Mouse (Mus musculus) CH12.LX (cell line): ENCODE measurements around the gene Cnpy3.

Source experiments
- CTCF ChIP-seq, 2 experiments: IDR thresholded peaks in 1 of 2; conservative IDR thresholded peaks in 1 of 2; 2 replicates each; pipeline ENCODE4 v1.5.1; 2011 to 2012; ENCODE audit warnings: low read depth in 2 of 2, low read length in 2 of 2, improper control_type of control experiment in 1 of 2, inconsistent platforms in 1 of 2, mild to moderate bottlenecking in 1 of 2, moderate library complexity in 1 of 2
- GABPA ChIP-seq: IDR thresholded peaks from 2 replicates; pipeline ENCODE4 v1.6.1; 2012; ENCODE audit warnings: low read depth, low read length, improper control_type of control experiment, inconsistent platforms; ENCODE audit not compliant: insufficient replicate concordance
- MEF2A ChIP-seq: IDR thresholded peaks from 2 replicates; pipeline ENCODE4 v1.6.1; 2014; ENCODE audit warnings: low read depth, mild to moderate bottlenecking, inconsistent platforms, low read length, improper control_type of control experiment, borderline replicate concordance
- MYC ChIP-seq: IDR thresholded peaks from 2 replicates; pipeline ENCODE4 v1.6.1; 2011; ENCODE audit warnings: low read depth, mild to moderate bottlenecking, improper control_type of control experiment, low read length
- POLR2A ChIP-seq: IDR thresholded peaks from 2 replicates; pipeline ENCODE4 v1.6.1; 2011; ENCODE audit warnings: low read depth, mild to moderate bottlenecking, improper control_type of control experiment, low read length
- SMC3 ChIP-seq: IDR thresholded peaks from 2 replicates; pipeline ENCODE4 v1.6.1; 2011; ENCODE audit warnings: low read depth, low read length, improper control_type of control experiment
- USF1 ChIP-seq: IDR thresholded peaks from 2 replicates; pipeline ENCODE4 v1.6.1; 2014; ENCODE audit warnings: low read depth, mild to moderate bottlenecking, inconsistent platforms, low read length, improper control_type of control experiment
- ZKSCAN1 ChIP-seq: IDR thresholded peaks from 2 replicates; pipeline ENCODE4 v1.6.1; 2012; ENCODE audit warnings: low read depth, inconsistent platforms, low read length, improper control_type of control experiment, borderline replicate concordance
- ZNF384 ChIP-seq: IDR thresholded peaks from 2 replicates; pipeline ENCODE4 v1.6.1; 2012; ENCODE audit warnings: low read depth, low read length, improper control_type of control experiment, inconsistent platforms

- TF ChIP-seq MEF2A (no peak), CTCF (conservative IDR thresholded peaks at IDR 0.05 in 1 of 2, IDR thresholded peaks at IDR 0.05 in 1 of 2; ENCODE audit: low read depth in 2 of 2, low read length in 2 of 2) (no peak), GABPA (no peak), ZKSCAN1 (no peak), USF1 (no peak), POLR2A (no peak), MYC (no peak), ZNF384 (no peak), SMC3 (no peak)
These were observed 45.5 kb downstream of the Cnpy3 start for GRCm38 (mm10) chr17:46706375-46707089.
